Mouse (Mus musculus) CD8-positive naive resting alpha-beta T cell, adult 2 months (primary cell): ENCODE results near the gene C1qtnf2.

ENCODE experiments used
- DNase-seq, 2 experiments: peaks; one replicate each; pipeline ENCODE4 v3.0.0; 2022; ENCODE audit warnings: low read depth in 2 of 2, low spot score in 2 of 2

The C1qtnf2 gene

DNA sequence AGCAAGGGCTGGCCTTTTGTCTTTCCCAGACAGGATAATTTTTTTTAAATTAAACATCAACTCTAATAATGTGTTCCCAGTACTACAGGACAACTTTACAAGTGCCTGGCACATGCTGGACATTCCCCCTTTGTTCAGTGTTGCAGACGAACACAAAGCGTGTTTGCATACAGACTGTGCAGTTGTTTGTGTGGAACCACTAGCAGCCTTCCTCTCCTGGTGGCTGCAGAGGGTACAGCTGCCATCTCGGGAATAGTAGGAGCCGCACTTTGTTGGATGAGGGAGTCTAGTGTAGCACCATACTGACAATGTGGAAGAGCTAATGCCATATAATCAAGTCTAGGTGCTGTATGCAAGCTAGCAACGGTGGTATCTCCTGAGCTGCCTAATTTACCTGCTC lies 57.5 kb downstream of the C1qtnf2 start:
- DNase-seq = no peak

DNA sequence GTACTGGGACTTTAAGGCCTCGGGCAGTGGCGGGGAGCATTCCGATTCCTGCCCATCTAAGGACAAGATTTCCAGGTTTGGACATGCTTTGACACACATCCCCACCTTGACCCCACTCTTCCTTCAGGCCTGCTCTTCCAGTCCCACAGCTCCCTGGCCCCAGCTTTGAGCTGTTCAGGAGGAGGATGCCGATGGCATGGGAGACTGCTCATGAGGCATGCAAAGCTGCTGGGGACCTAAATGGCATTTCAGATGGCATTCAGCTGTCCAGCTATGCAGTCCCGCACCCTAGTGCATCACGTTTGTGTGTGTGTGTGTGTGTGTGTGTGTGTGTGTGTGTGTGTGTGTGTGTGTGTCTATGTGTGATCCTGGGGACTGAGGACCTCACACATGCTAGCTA lies 63.0 kb downstream of the C1qtnf2 start:
- no peak for DNase-seq

- no peak for DNase-seq
These were observed 65.8 kb downstream of the C1qtnf2 start for GRCm38 (mm10) chr11:43539863-43540262.
